Mouse (Mus musculus) liver, embryonic 16.5 days (tissue): Measurements from ENCODE around the gene Gse1. TPM values are rescaled to one million over a fixed set of nuclear protein-coding genes. Genes with fewer than 3 reads are reported as not detected.
A peak's percentile ranks its signal among the peaks of the same experiment; 100 is the strongest.

Experiments
- ATAC-seq: fragments of 200-750 bp; cut with Nextera tagmentation; 2 replicates; pipeline ENCODE4 v1.8.0; 2017; ENCODE audit warnings: low read depth, mild to moderate bottlenecking, moderate number of reproducible peaks, moderate library complexity
- H3K27ac ChIP-seq: fragments of 300-500 bp; sonication (generic); 2 replicates; pipeline ENCODE4 v1.5.1; 2014; ENCODE audit warnings: mild to moderate bottlenecking, low read length
- H3K27me3 ChIP-seq: fragments of 300-500 bp; sonication (generic); 2 replicates; pipeline ENCODE4 v1.6.1; 2014; ENCODE audit warnings: low read depth, low read length, mixed read lengths; ENCODE audit not compliant: control insufficient read depth, insufficient read depth
- H3K36me3 ChIP-seq: fragments of 300-500 bp; sonication (generic); 2 replicates; pipeline ENCODE4 v1.6.1; 2014; ENCODE audit warnings: mild to moderate bottlenecking; ENCODE audit not compliant: control insufficient read depth, insufficient read depth
- H3K4me1 ChIP-seq: fragments of 300-500 bp; sonication (generic); 2 replicates; pipeline ENCODE4 v1.6.1; 2014; ENCODE audit warnings: low read depth, low read length, mixed read lengths; ENCODE audit not compliant: control insufficient read depth
- H3K4me2 ChIP-seq: fragments of 300-500 bp; sonication (generic); 2 replicates; pipeline ENCODE4 v1.6.1; 2014; ENCODE audit warnings: low read depth, low read length, mixed read lengths
- H3K4me3 ChIP-seq: fragments of 300-500 bp; sonication (generic); 2 replicates; pipeline ENCODE4 v1.5.1; 2014; ENCODE audit warnings: low read depth, mild to moderate bottlenecking, low read length
- H3K9ac ChIP-seq: fragments of 300-500 bp; sonication (generic); 2 replicates; pipeline ENCODE4 v1.6.1; 2014; ENCODE audit warnings: low read depth, low read length
- H3K9me3 ChIP-seq: fragments of 300-500 bp; sonication (generic); replicated peaks from 2 replicates; pipeline ENCODE4 v1.6.1; 2016; ENCODE audit warnings: low read length; ENCODE audit not compliant: control insufficient read depth
- WGBS: fragments of 180-500 bp; shearing (Covaris S2); extraction: QIAGEN DNeasy Blood & Tissue Kit; methylation state at CpG from one replicate; pipeline ENCODE4 v1.1.7; 2014; ENCODE audit not compliant: insufficient replicate concordance; 5-methylcytosine and 5-hydroxymethylcytosine counted together
- polyA plus RNA-seq: library from polyadenylated mRNA; unstranded; fragments of >200 nt; fragmentation: Nextera tagmentation; extraction: Ambion mirVana; gene quantifications from 2 replicates; pipeline ENCODE4 v1.2.1, GENCODE M21; 2015

Gse1 gene
- polyA plus RNA-seq, 1 experiment from 2014 or later = 9.5 TPM

GRCm38 (mm10) chr8:120563851-120564837 lies 335.9 kb downstream of the Gse1 start:
- Histone ChIP-seq H3K36me3 (peaks cover 48% of the 10 kb centered on the region), H3K27me3 (no peaks in the 10 kb centered on the region), H3K27ac (peak overlapping the region; percentile 5), H3K9ac (no peak overlapping the region), H3K4me1 (peaks cover 7% of the 10 kb centered on the region; the same call in 1 of the 2 replicates), H3K9me3 (no peaks in the 10 kb centered on the region), H3K4me2 (no peak overlapping the region), H3K4me3 (no peak overlapping the region)
- 56% methylated on average over 20 of the region's 20 CpGs for WGBS
- ATAC-seq = peak; percentile 45

DNA sequence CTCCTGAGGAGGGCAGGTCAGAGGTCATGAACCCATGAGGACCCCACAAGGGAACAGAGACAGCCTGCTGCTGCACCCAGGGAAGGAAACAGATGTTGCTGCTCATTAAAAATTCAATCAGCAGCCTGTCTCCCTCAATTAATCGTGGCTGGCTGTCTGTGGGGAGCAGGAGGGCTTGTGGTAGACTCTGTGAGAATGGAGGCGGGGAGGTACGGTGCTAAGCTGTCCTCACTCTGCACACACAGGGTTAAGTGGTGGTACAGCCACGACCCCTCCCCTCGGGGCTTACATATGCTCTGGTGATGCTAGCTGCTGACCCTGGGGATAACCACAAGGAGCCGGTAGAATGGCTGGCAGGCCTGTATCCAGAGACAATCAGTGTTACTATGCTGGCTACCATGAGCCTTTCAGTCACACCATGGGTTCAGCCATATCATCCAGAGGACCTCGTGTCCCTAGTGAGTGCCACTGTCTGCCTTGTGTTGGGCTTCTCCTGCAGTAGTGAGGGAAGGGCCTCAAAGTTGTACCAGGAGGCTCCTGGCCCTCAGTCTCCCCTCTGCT lies 337.0 kb downstream of the Gse1 start:
- Histone ChIP-seq H3K27ac (no peak overlapping the region), H3K9ac (no peak overlapping the region), H3K36me3 (peaks cover 58% of the 10 kb centered on the region), H3K4me3 (no peak overlapping the region), H3K4me1 (peaks cover 7% of the 10 kb centered on the region; the same call in 1 of the 2 replicates), H3K27me3 (no peaks in the 10 kb centered on the region), H3K4me2 (no peak overlapping the region), H3K9me3 (no peaks in the 10 kb centered on the region)
- no peak for ATAC-seq
- WGBS = 77% methylated on average over 7 of the region's 7 CpGs

DNA sequence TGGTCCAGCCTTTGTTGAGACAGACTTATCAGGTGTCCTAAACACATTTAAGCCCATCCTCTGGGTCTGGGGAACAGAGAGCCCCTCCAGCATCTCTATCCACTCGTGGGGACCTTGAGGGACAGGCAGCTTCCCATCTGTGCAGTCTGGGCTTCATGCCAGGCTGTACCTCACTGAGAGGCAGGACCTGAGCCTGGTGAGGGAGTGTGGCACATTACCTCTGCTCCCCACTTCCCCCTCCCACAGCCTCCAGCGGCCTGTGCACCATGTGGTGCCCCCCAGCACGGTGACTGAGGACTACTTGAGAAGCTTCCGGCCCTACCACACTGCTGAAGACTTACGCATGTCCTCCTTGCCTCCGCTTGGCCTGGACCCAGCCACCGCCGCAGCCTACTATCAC lies 338.4 kb downstream of the Gse1 start:
- no peak overlapping the region for H3K27ac ChIP-seq
- 88% methylated on average over 8 of the region's 8 CpGs for WGBS
- H3K27me3 ChIP-seq = no peaks in the 10 kb centered on the region
- no peak for ATAC-seq
- H3K4me1 ChIP-seq = peaks cover 7% of the 10 kb centered on the region; the same call in 1 of the 2 replicates
- H3K4me2 ChIP-seq = no peak overlapping the region
- no peaks in the 10 kb centered on the region for H3K9me3 ChIP-seq
- H3K9ac ChIP-seq = no peak overlapping the region
- H3K36me3 ChIP-seq = peaks cover 69% of the 10 kb centered on the region
- no peak overlapping the region for H3K4me3 ChIP-seq

GRCm38 (mm10) chr8:120567731-120568130 lies 339.5 kb downstream of the Gse1 start:
- Histone ChIP-seq H3K9ac (no peak overlapping the region), H3K4me3 (no peak overlapping the region), H3K4me2 (no peak overlapping the region), H3K36me3 (peaks cover 76% of the 10 kb centered on the region), H3K27ac (no peak overlapping the region), H3K9me3 (no peaks in the 10 kb centered on the region), H3K4me1 (peaks cover 4% of the 10 kb centered on the region; the same call in 1 of the 2 replicates), H3K27me3 (no peaks in the 10 kb centered on the region)
- 94% methylated on average over 17 of the region's 17 CpGs for WGBS
- ATAC-seq = no peak

GRCm38 (mm10) chr8:120568164-120568798 lies 340.0 kb downstream of the Gse1 start:
- Histone ChIP-seq H3K4me2 (no peak overlapping the region), H3K36me3 (peaks cover 81% of the 10 kb centered on the region), H3K4me1 (peaks cover 3% of the 10 kb centered on the region; the same call in 1 of the 2 replicates), H3K9ac (no peak overlapping the region), H3K27ac (no peak overlapping the region), H3K4me3 (no peak overlapping the region), H3K9me3 (no peaks in the 10 kb centered on the region), H3K27me3 (no peaks in the 10 kb centered on the region)
- ATAC-seq = no peak
- WGBS = 96% methylated on average over 37 of the region's 37 CpGs

GRCm38 (mm10) chr8:120569123-120569522 lies 340.9 kb downstream of the Gse1 start:
- peaks cover 88% of the 10 kb centered on the region for H3K36me3 ChIP-seq

GRCm38 (mm10) chr8:120569939-120570715 lies 341.9 kb downstream of the Gse1 start:
- Histone ChIP-seq H3K9ac (no peak overlapping the region), H3K4me3 (no peak overlapping the region), H3K36me3 (peaks cover 92% of the 10 kb centered on the region), H3K4me1 (peaks cover under 1% of the 10 kb centered on the region; the same call in 1 of the 2 replicates), H3K9me3 (no peaks in the 10 kb centered on the region), H3K4me2 (no peak overlapping the region), H3K27me3 (no peaks in the 10 kb centered on the region), H3K27ac (no peak overlapping the region)
- WGBS = 57% methylated on average over 13 of the region's 13 CpGs
- no peak for ATAC-seq

More at GRCm38 (mm10) chr8:120569123-120569522, 340.9 kb downstream of the Gse1 start:
- Histone ChIP-seq H3K27ac (no peak overlapping the region), H3K4me1 (no peaks in the 10 kb centered on the region), H3K27me3 (no peaks in the 10 kb centered on the region), H3K4me2 (no peak overlapping the region), H3K9me3 (no peaks in the 10 kb centered on the region), H3K9ac (no peak overlapping the region), H3K4me3 (no peak overlapping the region)
- WGBS = 89% methylated on average over 17 of the region's 17 CpGs
- ATAC-seq = no peak

DNA sequence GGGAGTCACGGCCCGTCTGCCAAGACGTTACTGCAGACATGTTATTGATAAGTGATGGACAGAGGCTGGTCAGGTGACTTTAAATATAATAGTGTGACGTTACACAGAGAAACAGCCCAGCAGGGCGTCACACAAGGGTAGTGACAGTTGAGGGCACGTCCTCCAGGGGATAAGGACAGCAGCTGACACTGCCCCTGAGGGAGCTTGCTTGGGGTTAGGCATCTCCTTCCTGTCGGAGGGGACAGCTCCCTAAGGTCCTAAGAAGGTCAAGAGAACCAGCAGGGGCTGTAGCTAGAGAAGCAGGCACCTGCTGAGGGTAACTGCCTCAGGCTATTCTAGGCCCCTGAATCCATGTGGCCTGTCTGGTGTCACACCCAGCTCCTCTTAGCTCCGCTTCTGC lies 343.3 kb downstream of the Gse1 start:
- peaks cover 8% of the 10 kb centered on the region for H3K4me1 ChIP-seq
- no peak for ATAC-seq
- peaks cover 100% of the 10 kb centered on the region for H3K36me3 ChIP-seq
- H3K4me3 ChIP-seq = no peak overlapping the region
- H3K9me3 ChIP-seq = no peaks in the 10 kb centered on the region
- no peak overlapping the region for H3K4me2 ChIP-seq
- no peaks in the 10 kb centered on the region for H3K27me3 ChIP-seq
- peak overlapping the region; percentile 50; the same call in 1 of the 2 replicates for H3K27ac ChIP-seq
- no peak overlapping the region for H3K9ac ChIP-seq
- 84% methylated on average over 8 of the region's 8 CpGs for WGBS
